Mouse (Mus musculus) embryo, embryonic 11 days (tissue): ENCODE data around the gene Kmt2a.
"Not testable (repeated sequence)": the region's sequence is repeated elsewhere in the genome, so short reads cannot be mapped to it uniquely, and the experiment has no call there.

Source experiments
- DNase-seq: peaks from one replicate; pipeline ENCODE4 v3.0.0-alpha.2; 2015

The Kmt2a gene

GRCm38 (mm10) chr9:44814179-44814578 lies 66.9 kb downstream of the Kmt2a start:
- no peak for DNase-seq

GRCm38 (mm10) chr9:44810316-44810715 lies 70.8 kb downstream of the Kmt2a start:
- DNase-seq: no peak

GRCm38 (mm10) chr9:44807778-44808177 lies 73.3 kb downstream of the Kmt2a start:
- no peak for DNase-seq

DNA sequence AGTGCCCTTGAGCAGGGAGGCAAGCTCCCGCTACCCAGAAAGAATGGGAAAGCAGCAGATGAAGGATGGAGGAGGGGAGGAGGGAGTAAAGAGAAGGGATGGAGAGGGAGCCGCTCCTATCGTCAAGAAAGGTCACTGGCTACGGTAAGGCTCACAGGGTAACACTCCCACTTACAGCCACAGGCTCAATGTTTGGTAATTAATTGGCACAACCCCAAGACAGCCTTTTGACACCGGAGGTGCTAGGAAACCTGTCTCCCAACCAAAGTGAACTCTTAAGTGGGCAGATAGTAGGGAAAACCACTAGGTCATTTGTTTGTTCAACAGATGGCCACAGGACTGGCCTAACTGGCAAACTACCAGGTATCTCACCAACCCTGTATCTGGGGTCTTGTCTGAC lies 74.0 kb downstream of the Kmt2a start:
- no peak for DNase-seq

- no peak for DNase-seq
These were observed 75.6 kb downstream of the Kmt2a start for GRCm38 (mm10) chr9:44805536-44805935.

- DNase-seq: no peak
These were observed 76.4 kb downstream of the Kmt2a start for GRCm38 (mm10) chr9:44804678-44805077.

- no peak for DNase-seq
These were observed 78.2 kb downstream of the Kmt2a start, which contains the start of gene Ttc36 for GRCm38 (mm10) chr9:44802808-44803450. TSS of gene Ttc36 (minus strand) at chr9:44803072.

GRCm38 (mm10) chr9:44801669-44802068 lies 79.4 kb downstream of the Kmt2a start:
- DNase-seq: no peak

- DNase-seq: no peak
These were observed 81.2 kb downstream of the Kmt2a start for GRCm38 (mm10) chr9:44799958-44800324.

DNA sequence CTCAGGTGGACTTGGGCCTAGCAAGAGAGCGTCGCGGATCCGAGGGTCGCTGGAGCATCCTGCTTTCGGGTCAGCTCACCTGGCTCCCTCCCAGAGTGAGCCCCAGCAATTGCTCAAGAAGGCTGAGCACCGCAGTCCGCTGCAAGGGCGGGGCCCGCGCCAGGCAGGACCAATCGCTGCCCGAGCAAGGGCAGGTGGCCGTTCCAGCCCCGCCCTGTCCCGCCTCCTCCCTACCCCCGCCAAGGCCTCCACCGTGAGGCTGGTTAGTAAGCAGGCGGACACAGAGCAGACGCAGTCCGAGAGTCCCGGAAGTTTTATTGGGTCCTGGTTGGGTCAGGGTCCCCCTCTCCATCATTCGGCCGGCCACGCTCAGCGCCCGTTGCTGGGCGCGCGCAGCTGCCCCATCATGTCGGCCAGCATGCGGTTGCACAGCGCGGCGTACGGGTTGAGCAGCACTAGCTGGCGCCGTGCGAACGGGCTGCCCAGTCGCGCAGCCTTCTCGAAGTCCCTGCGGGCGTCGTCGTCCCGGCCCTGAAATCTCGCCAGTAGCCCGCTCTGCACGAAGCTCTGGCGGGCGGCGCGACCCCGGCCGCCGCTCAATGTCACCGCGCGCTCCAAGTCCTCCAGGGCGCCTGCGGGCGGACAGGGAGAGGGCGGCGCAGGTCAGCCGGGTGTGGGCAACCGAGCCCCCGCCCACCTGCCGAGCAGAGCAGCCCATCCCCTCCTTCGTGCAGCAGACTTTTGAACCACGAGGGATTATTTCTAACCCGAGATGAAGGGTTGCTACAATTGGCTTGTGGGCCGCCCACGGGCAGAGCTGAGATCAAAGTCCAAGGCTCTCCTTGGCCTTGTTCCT lies 81.8 kb downstream of the Kmt2a start, which contains the start of gene Tmem25:
Tmem25 (minus strand) TSS at position 206 of the 856 bp plus-strand sequence.
- peak; percentile 89 for DNase-seq

- no peak for DNase-seq
These were observed 82.8 kb downstream of the Kmt2a start for GRCm38 (mm10) chr9:44798298-44798697.

DNA sequence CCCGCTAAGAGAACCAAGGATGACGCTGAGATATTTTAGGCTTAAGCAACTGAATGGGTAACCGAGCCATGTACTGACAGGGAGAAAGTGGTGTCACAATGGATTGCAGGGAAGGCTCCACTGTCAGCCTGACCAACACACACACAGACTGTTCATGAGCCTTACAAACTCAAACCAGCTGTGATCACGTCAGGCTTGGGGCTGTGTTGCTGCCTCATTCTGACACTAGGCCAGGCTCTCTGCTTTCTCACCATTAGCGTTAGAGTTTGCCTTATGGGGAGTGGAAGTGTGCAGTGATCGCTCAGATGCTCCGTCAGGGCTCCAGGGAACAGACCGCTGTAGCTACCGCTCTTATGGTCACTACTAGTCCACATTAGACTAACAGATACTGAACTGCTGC lies 88.3 kb downstream of the Kmt2a start:
- peak; percentile 24 for DNase-seq

DNA sequence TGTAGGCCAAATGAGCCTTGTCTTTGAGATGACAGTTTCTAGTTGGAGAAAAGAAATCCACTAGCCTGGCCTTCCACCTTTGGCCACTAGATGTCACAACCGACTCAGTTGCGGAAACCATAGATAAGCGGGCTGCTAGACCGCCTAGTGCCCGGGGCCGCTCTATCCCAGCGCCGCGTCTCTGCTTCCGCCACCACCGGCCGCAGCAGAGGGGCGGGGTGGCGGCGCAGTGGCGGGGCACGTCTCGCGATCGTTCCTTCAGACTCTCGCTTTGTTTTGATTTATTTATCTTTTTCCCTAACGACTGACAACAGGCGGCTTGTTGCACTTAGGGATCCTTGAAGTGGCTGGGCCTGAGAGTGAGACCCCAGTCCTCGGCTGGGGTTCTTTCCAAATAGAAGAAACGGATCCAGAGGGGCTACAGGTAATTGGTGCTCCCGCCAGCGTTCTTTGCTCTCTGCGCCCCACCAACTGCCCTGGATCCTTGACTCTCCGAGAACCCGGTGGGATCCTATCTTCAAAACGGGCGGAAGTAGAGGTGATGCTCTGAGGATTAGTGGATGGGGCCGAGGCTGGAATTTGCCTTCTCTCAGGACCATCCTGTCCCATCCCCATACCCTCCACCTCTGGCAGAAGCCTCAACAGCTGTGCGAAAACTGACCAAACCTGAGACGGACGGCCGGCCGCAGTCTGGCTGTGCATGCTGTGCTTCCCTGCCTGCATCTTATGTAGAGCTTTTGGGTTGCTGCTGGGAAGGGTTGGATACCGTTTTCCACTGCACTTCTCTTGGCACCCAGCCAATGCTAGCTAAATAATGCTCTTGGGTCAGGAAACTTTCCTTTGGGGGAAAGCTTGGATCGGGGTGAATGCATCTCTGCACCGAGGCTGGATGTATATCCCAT lies 108.1 kb downstream of the Kmt2a start:
- DNase-seq: peak; percentile 97

GRCm38 (mm10) chr9:44772392-44772749 lies 108.7 kb downstream of the Kmt2a start:
- no peak for DNase-seq

DNA sequence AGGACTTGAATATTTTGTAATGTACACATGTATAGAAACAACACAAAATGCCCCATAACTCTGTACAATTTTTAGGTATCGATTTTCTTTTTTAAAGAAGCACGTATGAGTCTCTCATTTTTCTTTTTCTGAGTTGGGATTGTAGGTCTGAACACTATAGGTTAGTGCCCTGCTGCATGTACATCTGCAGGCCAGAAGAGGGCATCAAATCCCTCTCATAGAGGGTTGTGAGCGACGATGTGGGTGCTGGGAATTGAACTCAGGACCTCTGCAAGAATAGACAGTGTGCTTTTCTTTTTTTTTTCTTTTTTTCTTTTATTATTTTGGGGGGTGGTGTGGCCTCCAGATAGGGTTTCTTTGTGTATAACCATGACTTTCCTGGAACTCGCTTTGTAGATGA lies 109.7 kb downstream of the Kmt2a start:
- DNase-seq: no peak

DNA sequence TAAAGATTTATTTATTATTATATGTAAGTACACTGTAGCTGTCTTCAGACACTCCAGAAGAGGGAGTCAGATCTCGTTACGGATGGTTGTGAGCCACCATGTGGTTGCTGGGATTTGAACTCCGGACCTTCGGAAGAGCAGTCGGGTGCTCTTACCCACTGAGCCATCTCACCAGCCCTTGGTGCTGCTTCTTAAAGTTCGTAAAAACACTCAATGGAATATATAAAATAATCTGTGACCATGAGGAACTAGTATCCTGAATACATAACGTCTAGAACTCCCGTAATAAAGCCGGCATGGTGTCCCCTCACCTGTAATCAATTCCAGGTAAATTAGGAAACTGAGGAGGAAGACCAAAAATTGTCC lies 113.1 kb downstream of the Kmt2a start:
- DNase-seq: not testable (repeated sequence)

DNA sequence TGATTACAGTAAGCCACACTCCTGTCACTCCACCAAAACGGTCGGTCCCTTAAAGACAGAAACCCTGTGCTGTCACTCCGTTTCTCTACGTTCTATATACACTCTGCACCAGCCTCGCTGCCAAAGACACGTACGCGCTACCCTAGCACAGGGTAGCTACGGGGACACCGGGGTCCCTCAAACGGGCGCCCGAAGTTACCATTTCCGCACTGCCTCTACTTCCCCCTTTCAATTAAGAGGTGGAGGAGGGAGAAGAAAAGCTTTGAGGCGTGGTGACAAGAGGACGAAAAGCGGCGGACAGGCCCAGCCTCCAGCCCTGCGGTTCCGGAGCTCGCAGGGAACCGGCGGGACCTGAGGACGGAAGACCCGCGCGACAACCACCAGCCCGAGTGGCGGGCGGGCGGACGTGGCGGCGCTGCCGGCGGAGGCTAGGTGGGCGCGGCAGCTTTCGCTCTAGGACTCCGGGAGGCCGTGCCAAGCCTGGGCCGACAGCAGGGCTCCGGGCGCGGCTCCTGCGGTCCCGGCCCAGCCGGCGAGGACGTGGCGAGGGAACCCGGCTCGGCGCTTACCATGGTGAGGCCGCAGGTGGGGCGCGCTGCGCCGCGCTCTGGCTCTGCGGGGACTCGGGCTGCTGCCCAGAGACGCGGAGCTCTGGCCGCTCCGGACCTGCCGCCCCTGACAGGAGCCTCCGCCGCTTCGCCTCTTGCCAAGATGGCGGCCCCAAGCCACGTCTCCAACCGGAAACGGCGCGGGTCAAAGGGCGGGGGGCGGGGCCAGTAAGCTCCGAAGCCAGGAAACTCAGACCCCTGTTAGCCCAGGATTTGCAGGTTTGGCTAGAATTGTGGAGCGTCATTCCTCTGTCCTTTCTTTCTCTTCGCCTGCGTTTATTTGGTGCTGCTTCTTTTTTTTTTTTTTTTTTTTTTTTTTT lies 113.7 kb downstream of the Kmt2a start, which contains the start of the genes Arcn1 and Ift46:
Arcn1 (minus strand) TSS at position 745 of the 928 bp plus-strand sequence.
Ift46 (plus strand) TSS at position 808 of the 928 bp plus-strand sequence.
- peak; percentile 94 for DNase-seq

GRCm38 (mm10) chr9:44760873-44761272 lies 120.2 kb downstream of the Kmt2a start:
- no peak for DNase-seq
